Mouse (Mus musculus): ENCODE data around the gene 6030452D12Rik.

DNA sequence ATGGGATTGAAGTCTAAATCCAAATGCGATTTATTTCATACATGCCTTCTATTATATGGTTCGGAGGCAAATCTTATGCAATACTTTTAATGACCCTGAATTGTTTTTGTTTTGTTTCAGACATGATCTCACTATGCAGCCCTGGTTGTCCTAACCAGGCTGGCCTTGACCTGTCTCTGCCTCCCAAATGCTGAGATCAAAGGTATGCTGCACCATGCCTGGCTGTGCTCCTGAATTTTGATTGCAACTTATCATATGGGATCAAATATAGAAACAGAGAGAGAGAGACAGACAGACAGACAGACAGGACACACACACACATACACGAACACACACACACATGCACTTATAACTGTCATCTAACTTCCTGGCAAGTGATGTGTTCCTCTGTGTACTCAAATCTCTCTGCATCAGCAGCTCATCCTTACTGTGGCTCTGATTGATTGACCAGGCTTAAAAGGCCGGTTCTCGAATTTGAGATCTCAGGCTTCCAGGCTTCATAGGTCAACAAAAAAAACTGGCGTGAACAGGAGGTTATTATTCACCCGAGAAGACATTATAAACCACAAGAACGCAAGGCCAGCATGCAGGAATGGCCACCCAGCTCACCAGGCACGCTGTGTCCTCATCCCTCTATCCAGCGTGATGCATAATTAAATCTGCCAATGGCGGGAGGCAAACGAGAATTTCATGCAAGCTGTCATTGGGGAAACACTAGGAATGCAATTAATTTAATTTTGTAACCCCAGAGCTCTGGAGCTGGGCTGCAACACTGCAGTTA lies 47.4 kb upstream of the 6030452D12Rik start:
- TF ChIP-seq CTCF (conservative IDR thresholded peaks at IDR 0.05; ENCODE audit: low read length) = no peak; the same call in 1 of the 2 replicates
- TF ChIP-seq NANOG (IDR thresholded peaks at IDR 0.05; ENCODE audit: borderline replicate concordance, low read length) = no peak
